Mouse (Mus musculus): ENCODE measurements around the gene Plcg2. TPM values are rescaled to one million over a fixed set of nuclear protein-coding genes. Genes with fewer than 3 reads are reported as not detected.
A peak's percentile ranks its signal among the peaks of the same experiment; 100 is the strongest.

Gene Plcg2
- polyA plus RNA-seq, 1 experiment from 2014 or later, result 3.8 TPM

- ATAC-seq (ENCODE audit: low read depth), result no peak
These were observed 78.2 kb downstream of the Plcg2 start for GRCm38 (mm10) chr8:117576291-117576785.

GRCm38 (mm10) chr8:117577059-117577458 lies 79.0 kb downstream of the Plcg2 start:
- H3K27ac ChIP-seq (replicated peaks; ENCODE audit: low read depth, low read length), result no peak overlapping the region
- H3K4me2 ChIP-seq (ENCODE audit: low read depth, low read length), result no peak overlapping the region
- H3K36me3 ChIP-seq (ENCODE audit: control insufficient read depth, insufficient read depth, low read length), result no peaks in the 10 kb centered on the region
- H3K4me3 ChIP-seq (ENCODE audit: low read depth, low read length), result no peak overlapping the region
- DNase-seq (ENCODE audit: low spot score) (no peak), ATAC-seq (ENCODE audit: low read depth) (no peak)
- no peaks in the 10 kb centered on the region for H3K27me3 ChIP-seq (replicated peaks; ENCODE audit: control insufficient read depth, insufficient read depth, low read length)
- WGBS, result 74% methylated on average over 6 of the region's 6 CpGs
- no peak overlapping the region for H3K9ac ChIP-seq (ENCODE audit: low read depth, low read length)
- no peaks in the 10 kb centered on the region for H3K9me3 ChIP-seq (ENCODE audit: control insufficient read depth, low read length)
- H3K4me1 ChIP-seq (ENCODE audit: control insufficient read depth, insufficient read depth, low read length), result no peaks in the 10 kb centered on the region

More at GRCm38 (mm10) chr8:117576291-117576785, 78.2 kb downstream of the Plcg2 start:
- 60% methylated on average over 9 of the region's 9 CpGs for WGBS
- no peak overlapping the region for H3K4me3 ChIP-seq (ENCODE audit: low read depth, low read length)
- H3K4me1 ChIP-seq (ENCODE audit: control insufficient read depth, insufficient read depth, low read length), result no peaks in the 10 kb centered on the region
- no peak overlapping the region for H3K9ac ChIP-seq (ENCODE audit: low read depth, low read length)
- H3K36me3 ChIP-seq (ENCODE audit: control insufficient read depth, insufficient read depth, low read length), result no peaks in the 10 kb centered on the region
- H3K27ac ChIP-seq (replicated peaks; ENCODE audit: low read depth, low read length), result no peak overlapping the region
- H3K4me2 ChIP-seq (ENCODE audit: low read depth, low read length), result no peak overlapping the region
- DNase-seq (ENCODE audit: low spot score), result peak; percentile 11
- H3K9me3 ChIP-seq (ENCODE audit: control insufficient read depth, low read length), result no peaks in the 10 kb centered on the region
- no peaks in the 10 kb centered on the region for H3K27me3 ChIP-seq (replicated peaks; ENCODE audit: control insufficient read depth, insufficient read depth, low read length)

GRCm38 (mm10) chr8:117577883-117578282 lies 79.8 kb downstream of the Plcg2 start:
- 0 out of 2 replicates have a peak, but pooled peaks cover 5% of the 10 kb centered on the region for H3K9me3 ChIP-seq (ENCODE audit: control insufficient read depth, low read length)
- 66% methylated on average over 10 of the region's 10 CpGs for WGBS
- no peak overlapping the region for H3K4me2 ChIP-seq (ENCODE audit: low read depth, low read length)
- H3K27ac ChIP-seq (replicated peaks; ENCODE audit: low read depth, low read length), result no peak overlapping the region
- no peaks in the 10 kb centered on the region for H3K4me1 ChIP-seq (ENCODE audit: control insufficient read depth, insufficient read depth, low read length)
- ATAC-seq (ENCODE audit: low read depth) (no peak), DNase-seq (ENCODE audit: low spot score) (no peak)
- no peak overlapping the region for H3K9ac ChIP-seq (ENCODE audit: low read depth, low read length)
- H3K27me3 ChIP-seq (replicated peaks; ENCODE audit: control insufficient read depth, insufficient read depth, low read length), result no peaks in the 10 kb centered on the region
- H3K4me3 ChIP-seq (ENCODE audit: low read depth, low read length), result no peak overlapping the region
- H3K36me3 ChIP-seq (ENCODE audit: control insufficient read depth, insufficient read depth, low read length), result no peaks in the 10 kb centered on the region

- ATAC-seq (ENCODE audit: low read depth), result no peak
- no peaks in the 10 kb centered on the region for H3K36me3 ChIP-seq (ENCODE audit: control insufficient read depth, insufficient read depth, low read length)
These were observed 80.8 kb downstream of the Plcg2 start for GRCm38 (mm10) chr8:117578856-117579255.

GRCm38 (mm10) chr8:117593862-117594261 lies 95.8 kb downstream of the Plcg2 start:
- no peak for ATAC-seq (ENCODE audit: low read depth)
- Histone ChIP-seq H3K4me2 (ENCODE audit: low read depth, low read length) (no peak overlapping the region), H3K4me1 (ENCODE audit: control insufficient read depth, insufficient read depth, low read length) (no peaks in the 10 kb centered on the region), H3K4me3 (ENCODE audit: low read depth, low read length) (no peak overlapping the region), H3K27ac (replicated peaks; ENCODE audit: low read depth, low read length) (no peak overlapping the region), H3K36me3 (ENCODE audit: control insufficient read depth, insufficient read depth, low read length) (no peaks in the 10 kb centered on the region), H3K27me3 (replicated peaks; ENCODE audit: control insufficient read depth, insufficient read depth, low read length) (no peaks in the 10 kb centered on the region), H3K9ac (ENCODE audit: low read depth, low read length) (no peak overlapping the region), H3K9me3 (ENCODE audit: control insufficient read depth, low read length) (no peaks in the 10 kb centered on the region; the same call in 1 of the 2 replicates)
- 87% methylated on average over 5 of the region's 5 CpGs for WGBS
- DNase-seq (ENCODE audit: low spot score), result no peak

More at GRCm38 (mm10) chr8:117578856-117579255, 80.8 kb downstream of the Plcg2 start:
- Histone ChIP-seq H3K4me1 (ENCODE audit: control insufficient read depth, insufficient read depth, low read length) (no peaks in the 10 kb centered on the region), H3K9ac (ENCODE audit: low read depth, low read length) (no peak overlapping the region), H3K27ac (replicated peaks; ENCODE audit: low read depth, low read length) (no peak overlapping the region), H3K4me2 (ENCODE audit: low read depth, low read length) (no peak overlapping the region), H3K4me3 (ENCODE audit: low read depth, low read length) (no peak overlapping the region), H3K9me3 (ENCODE audit: control insufficient read depth, low read length) (0 out of 2 replicates have a peak, but pooled peaks cover 5% of the 10 kb centered on the region), H3K27me3 (replicated peaks; ENCODE audit: control insufficient read depth, insufficient read depth, low read length) (no peaks in the 10 kb centered on the region)
- no peak for DNase-seq (ENCODE audit: low spot score)
- WGBS, result 88% methylated on average over 6 of the region's 6 CpGs

GRCm38 (mm10) chr8:117595001-117595400 lies 96.9 kb downstream of the Plcg2 start:
- DNase-seq (ENCODE audit: low spot score) (no peak), ATAC-seq (ENCODE audit: low read depth) (no peak)
- H3K4me2 ChIP-seq (ENCODE audit: low read depth, low read length), result no peak overlapping the region
- H3K4me1 ChIP-seq (ENCODE audit: control insufficient read depth, insufficient read depth, low read length), result no peaks in the 10 kb centered on the region
- WGBS, result 63% methylated on average over 2 of the region's 2 CpGs
- H3K4me3 ChIP-seq (ENCODE audit: low read depth, low read length), result no peak overlapping the region
- H3K27me3 ChIP-seq (replicated peaks; ENCODE audit: control insufficient read depth, insufficient read depth, low read length), result no peaks in the 10 kb centered on the region
- H3K27ac ChIP-seq (replicated peaks; ENCODE audit: low read depth, low read length), result no peak overlapping the region
- H3K9me3 ChIP-seq (ENCODE audit: control insufficient read depth, low read length), result no peaks in the 10 kb centered on the region; the same call in 1 of the 2 replicates
- no peak overlapping the region for H3K9ac ChIP-seq (ENCODE audit: low read depth, low read length)
- no peaks in the 10 kb centered on the region for H3K36me3 ChIP-seq (ENCODE audit: control insufficient read depth, insufficient read depth, low read length)

- ATAC-seq (ENCODE audit: low read depth) (no peak), DNase-seq (ENCODE audit: low spot score) (no peak)
- Histone ChIP-seq H3K4me1 (ENCODE audit: control insufficient read depth, insufficient read depth, low read length) (no peaks in the 10 kb centered on the region), H3K9ac (ENCODE audit: low read depth, low read length) (no peak overlapping the region), H3K9me3 (ENCODE audit: control insufficient read depth, low read length) (no peaks in the 10 kb centered on the region; the same call in 1 of the 2 replicates), H3K27me3 (replicated peaks; ENCODE audit: control insufficient read depth, insufficient read depth, low read length) (no peaks in the 10 kb centered on the region), H3K4me2 (ENCODE audit: low read depth, low read length) (no peak overlapping the region), H3K36me3 (ENCODE audit: control insufficient read depth, insufficient read depth, low read length) (no peaks in the 10 kb centered on the region), H3K4me3 (ENCODE audit: low read depth, low read length) (no peak overlapping the region), H3K27ac (replicated peaks; ENCODE audit: low read depth, low read length) (no peak overlapping the region)
- WGBS, result 82% methylated on average over 5 of the region's 5 CpGs
These were observed 98.7 kb downstream of the Plcg2 start for GRCm38 (mm10) chr8:117596777-117597176.

GRCm38 (mm10) chr8:117600839-117601238 lies 102.7 kb downstream of the Plcg2 start:
- H3K27me3 ChIP-seq (replicated peaks; ENCODE audit: control insufficient read depth, insufficient read depth, low read length), result no peaks in the 10 kb centered on the region
- H3K4me1 ChIP-seq (ENCODE audit: control insufficient read depth, insufficient read depth, low read length), result no peaks in the 10 kb centered on the region
- no peaks in the 10 kb centered on the region for H3K36me3 ChIP-seq (ENCODE audit: control insufficient read depth, insufficient read depth, low read length)
- H3K4me3 ChIP-seq (ENCODE audit: low read depth, low read length), result no peak overlapping the region
- ATAC-seq (ENCODE audit: low read depth) (no peak), DNase-seq (ENCODE audit: low spot score) (no peak)
- no peak overlapping the region for H3K27ac ChIP-seq (replicated peaks; ENCODE audit: low read depth, low read length)
- no peak overlapping the region for H3K9ac ChIP-seq (ENCODE audit: low read depth, low read length)
- no peak overlapping the region for H3K4me2 ChIP-seq (ENCODE audit: low read depth, low read length)
- no peaks in the 10 kb centered on the region; the same call in 1 of the 2 replicates for H3K9me3 ChIP-seq (ENCODE audit: control insufficient read depth, low read length)
- 83% methylated on average over 13 of the region's 13 CpGs for WGBS

GRCm38 (mm10) chr8:117604101-117604500 lies 106.0 kb downstream of the Plcg2 start:
- H3K36me3 ChIP-seq (ENCODE audit: control insufficient read depth, insufficient read depth, low read length), result no peaks in the 10 kb centered on the region
- no peak overlapping the region for H3K4me3 ChIP-seq (ENCODE audit: low read depth, low read length)
- H3K4me2 ChIP-seq (ENCODE audit: low read depth, low read length), result no peak overlapping the region
- DNase-seq (ENCODE audit: low spot score), result no peak
- H3K9ac ChIP-seq (ENCODE audit: low read depth, low read length), result no peak overlapping the region
- WGBS, result 81% methylated on average over 12 of the region's 12 CpGs
- no peaks in the 10 kb centered on the region for H3K9me3 ChIP-seq (ENCODE audit: control insufficient read depth, low read length)
- ATAC-seq (ENCODE audit: low read depth), result no peak
- no peaks in the 10 kb centered on the region for H3K4me1 ChIP-seq (ENCODE audit: control insufficient read depth, insufficient read depth, low read length)
- no peak overlapping the region for H3K27ac ChIP-seq (replicated peaks; ENCODE audit: low read depth, low read length)
- no peaks in the 10 kb centered on the region for H3K27me3 ChIP-seq (replicated peaks; ENCODE audit: control insufficient read depth, insufficient read depth, low read length)

Measured in embryonic facial prominence, embryonic 14.5 days (tissue).